Mouse (Mus musculus) testis, adult 2 months (tissue): ENCODE results near the gene Cdkl2.

Experiments
- CTCF ChIP-seq: fragments of 200-500 bp; IDR thresholded peaks from 2 replicates; pipeline ENCODE4 v1.5.1; 2012; ENCODE audit warnings: low read depth, mild to moderate bottlenecking, inconsistent platforms, low read length, moderate library complexity; ENCODE audit not compliant: control insufficient read depth, insufficient read depth, insufficient replicate concordance
- POLR2A ChIP-seq: fragments of 200-500 bp; IDR thresholded peaks from 2 replicates; pipeline ENCODE4 v1.6.1; 2012; ENCODE audit warnings: low read depth, mild to moderate bottlenecking, inconsistent platforms, low read length, moderate library complexity; ENCODE audit not compliant: control insufficient read depth

DNA sequence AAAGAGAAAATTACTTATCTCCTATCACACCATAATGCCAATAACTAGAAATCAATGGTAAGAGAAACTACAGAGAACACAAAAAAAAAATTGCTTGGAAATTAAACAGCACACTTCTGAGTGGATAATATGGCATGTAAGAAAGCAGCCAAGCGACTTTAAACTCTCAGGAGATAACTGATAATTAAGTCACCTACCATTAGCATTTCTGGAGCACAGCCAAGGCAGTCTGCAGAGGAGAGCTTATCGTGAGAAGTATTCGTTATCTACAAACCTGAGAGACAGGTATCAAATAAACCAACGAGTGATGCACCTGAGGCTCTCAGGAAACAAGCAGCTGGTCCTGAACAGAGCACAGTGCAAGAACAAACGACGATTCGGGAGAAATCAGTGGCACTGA is 31.9 kb downstream of the Cdkl2 start:
- TF ChIP-seq CTCF (no peak), POLR2A (no peak)
